Mouse (Mus musculus) stomach, postnatal 0 days (tissue): ENCODE results near the gene Vps13d. TPM values are rescaled to one million over a fixed set of nuclear protein-coding genes. Genes with fewer than 3 reads are reported as not detected.

ENCODE experiments used
- ATAC-seq: fragments of 200-750 bp; cut with Nextera tagmentation; 2 replicates; pipeline ENCODE4 v1.8.0; 2017; ENCODE audit not compliant: low FRiP score, low TSS enrichment
- DNase-seq: peaks from one replicate; pipeline ENCODE4 v3.0.0-alpha.2; 2016; ENCODE audit warnings: low spot score
- H3K27ac ChIP-seq: fragments of 300-500 bp; sonication (generic); replicated peaks from 2 replicates; pipeline ENCODE4 v1.5.1; 2014; ENCODE audit warnings: mild to moderate bottlenecking, control low read depth
- H3K27me3 ChIP-seq: fragments of 300-500 bp; sonication (generic); 2 replicates; pipeline ENCODE4 v1.6.1; 2014; ENCODE audit warnings: low read length; ENCODE audit not compliant: control insufficient read depth, insufficient read depth
- H3K36me3 ChIP-seq: fragments of 300-500 bp; sonication (generic); 2 replicates; pipeline ENCODE4 v1.6.1; 2014; ENCODE audit warnings: low read length, mixed read lengths; ENCODE audit not compliant: control insufficient read depth, insufficient read depth
- H3K4me1 ChIP-seq: fragments of 300-500 bp; sonication (generic); replicated peaks from 2 replicates; pipeline ENCODE4 v1.6.1; 2014; ENCODE audit warnings: antibody characterized with exemption; ENCODE audit not compliant: control insufficient read depth, insufficient read depth
- H3K4me2 ChIP-seq: fragments of 300-500 bp; sonication (generic); replicated peaks from 2 replicates; pipeline ENCODE4 v1.6.1; 2014; ENCODE audit warnings: low read depth, mild to moderate bottlenecking, control low read depth, moderate library complexity
- H3K4me3 ChIP-seq: fragments of 300-500 bp; sonication (generic); 2 replicates; pipeline ENCODE4 v1.5.1; 2014; ENCODE audit warnings: low read depth, low read length, control low read depth
- H3K9ac ChIP-seq: fragments of 300-500 bp; sonication (generic); 2 replicates; pipeline ENCODE4 v1.6.1; 2014; ENCODE audit warnings: mild to moderate bottlenecking, low read length, control low read depth, mixed read lengths
- H3K9me3 ChIP-seq: fragments of 300-500 bp; sonication (generic); 2 replicates; pipeline ENCODE4 v1.6.1; 2016; ENCODE audit warnings: low read length; ENCODE audit not compliant: control insufficient read depth
- CTCF ChIP-seq: IDR thresholded peaks from 2 replicates; pipeline ENCODE4 v1.5.1; 2016; ENCODE audit warnings: antibody characterized with exemption, low read depth, mild to moderate bottlenecking, moderate library complexity
- EP300 ChIP-seq: optimal IDR thresholded peaks from 2 replicates; pipeline ENCODE3; 2016; ENCODE audit warnings: antibody characterized with exemption
- WGBS: fragments of 180-500 bp; shearing (Covaris S2); extraction: QIAGEN DNeasy Blood & Tissue Kit; methylation state at CpG from one replicate; pipeline ENCODE4 v1.1.7; 2014; 5-methylcytosine and 5-hydroxymethylcytosine counted together
- polyA plus RNA-seq: library from polyadenylated mRNA; unstranded; fragments of >200 nt; fragmentation: Nextera tagmentation; extraction: Ambion mirVana; gene quantifications from 2 replicates; pipeline ENCODE4 v1.2.1, GENCODE M21; 2015

The Vps13d gene
- polyA plus RNA-seq, 1 experiment from 2014 or later: 7.2 TPM

DNA sequence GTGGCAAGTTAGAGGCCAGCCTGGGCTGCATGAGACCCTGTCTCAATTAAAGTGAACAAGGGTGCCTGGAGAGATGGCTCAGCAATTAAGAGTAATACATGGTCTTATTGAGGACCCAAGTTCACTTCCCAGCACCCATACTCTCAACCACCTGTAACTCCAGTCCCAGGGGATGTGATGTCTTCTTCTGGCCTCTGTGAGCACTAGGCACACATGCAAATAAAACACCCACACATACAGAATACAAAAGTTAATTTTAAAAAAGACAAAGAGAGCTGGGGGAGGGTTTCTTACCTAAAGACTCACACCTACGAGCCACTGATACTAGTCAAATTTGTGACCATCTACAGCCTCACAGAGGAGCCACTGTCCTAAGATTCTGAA lies 43.7 kb downstream of the Vps13d start:
- H3K4me2 ChIP-seq: no peak overlapping the region
- no peaks in the 10 kb centered on the region for H3K27me3 ChIP-seq
- TF ChIP-seq CTCF (no peak), EP300 (no peak)
- H3K27ac ChIP-seq: no peak overlapping the region
- WGBS: 81% methylated on average over 1 of the region's 1 CpGs
- DNase-seq: no peak
- H3K9me3 ChIP-seq: no peaks in the 10 kb centered on the region
- H3K4me3 ChIP-seq: no peak overlapping the region
- no peak overlapping the region for H3K9ac ChIP-seq
- H3K36me3 ChIP-seq: peaks cover 39% of the 10 kb centered on the region
- ATAC-seq: no peak
- no peaks in the 10 kb centered on the region for H3K4me1 ChIP-seq

DNA sequence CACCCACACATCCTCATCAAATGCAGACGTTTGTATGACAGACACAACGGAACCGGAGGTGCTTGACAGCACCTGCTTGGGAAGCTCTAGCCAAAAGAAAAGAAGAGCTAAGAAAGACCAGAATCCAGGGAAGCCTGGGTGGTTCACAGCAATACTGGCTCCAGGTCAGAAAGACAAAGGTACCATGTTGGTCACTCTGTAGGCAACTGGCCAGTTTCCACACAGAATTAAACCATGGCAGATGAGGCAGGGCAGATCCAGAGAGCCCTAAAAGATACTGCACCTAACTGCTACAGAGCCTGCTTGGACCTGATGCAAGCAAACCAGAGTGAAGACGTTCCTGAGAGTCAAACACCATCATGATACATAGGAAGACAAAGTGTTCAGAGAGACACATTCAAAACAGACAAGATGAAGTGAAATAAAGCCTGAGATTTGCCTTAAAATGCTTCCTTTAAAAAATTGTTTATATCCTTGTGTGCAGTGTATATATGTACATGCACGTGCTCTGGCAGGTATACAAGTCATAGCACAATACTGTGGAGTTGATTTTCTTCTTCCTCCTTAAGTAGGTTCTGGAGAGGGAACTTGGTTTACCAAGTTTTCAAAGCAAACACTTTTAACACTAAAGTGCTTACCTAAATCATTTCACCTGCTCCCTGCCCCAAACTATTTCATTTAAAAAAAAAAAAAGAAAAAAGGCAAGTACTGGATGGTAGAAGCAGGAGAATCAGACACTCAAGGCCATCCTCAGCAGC lies 44.3 kb downstream of the Vps13d start:
- no peaks in the 10 kb centered on the region for H3K9me3 ChIP-seq
- no peak overlapping the region for H3K27ac ChIP-seq
- TF ChIP-seq EP300 (no peak), CTCF (no peak)
- ATAC-seq: no peak
- no peak overlapping the region for H3K4me2 ChIP-seq
- WGBS: 70% methylated on average over 5 of the region's 5 CpGs
- no peak overlapping the region for H3K9ac ChIP-seq
- H3K27me3 ChIP-seq: no peaks in the 10 kb centered on the region
- DNase-seq: no peak
- no peaks in the 10 kb centered on the region for H3K4me1 ChIP-seq
- no peak overlapping the region for H3K4me3 ChIP-seq
- H3K36me3 ChIP-seq: peaks cover 36% of the 10 kb centered on the region

DNA sequence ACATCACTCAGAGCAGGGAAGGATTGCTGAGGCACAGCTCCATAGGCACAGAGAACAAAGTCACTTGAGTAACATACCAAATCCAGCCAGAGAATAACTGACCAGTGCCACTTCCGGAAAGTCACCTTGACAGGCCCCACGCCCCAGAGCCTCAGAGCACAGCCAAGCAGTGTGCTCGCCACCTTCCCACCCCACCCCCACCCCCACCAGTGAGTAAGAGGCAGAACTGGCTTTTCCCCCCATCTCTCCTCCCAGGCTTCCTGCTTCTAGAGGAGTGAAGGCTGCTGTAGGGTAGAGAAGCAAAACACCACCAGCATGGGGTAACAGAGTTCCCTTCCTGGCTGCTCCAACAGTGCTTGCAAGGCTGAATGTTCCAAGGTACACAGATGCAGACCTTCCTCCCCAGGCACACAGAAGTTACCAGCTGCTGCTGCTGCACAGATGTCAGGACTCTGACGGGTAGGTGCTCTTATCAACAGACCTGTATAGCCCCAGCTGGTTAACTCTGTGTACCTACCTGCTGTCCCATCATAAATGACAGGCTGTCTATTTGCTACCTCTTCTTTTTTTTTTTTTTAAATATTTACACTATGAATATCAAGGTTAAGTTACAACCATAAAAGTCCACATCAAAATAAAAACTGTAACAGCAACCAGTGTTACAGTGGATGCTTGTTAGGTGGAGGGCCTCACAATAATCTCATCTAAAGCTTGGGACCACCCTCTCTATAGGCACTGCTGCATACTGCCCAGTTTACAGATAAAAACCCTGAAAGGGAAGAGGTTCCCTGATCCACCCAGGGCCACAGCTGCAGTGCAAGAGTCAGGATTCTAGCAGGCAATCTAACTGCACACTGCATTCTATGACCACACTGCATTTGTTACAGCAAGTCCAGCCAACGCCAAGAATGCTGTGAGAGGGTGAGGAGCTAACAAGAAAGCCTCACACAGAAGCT lies 47.5 kb downstream of the Vps13d start:
- H3K4me1 ChIP-seq: no peaks in the 10 kb centered on the region
- H3K27ac ChIP-seq: no peak overlapping the region
- WGBS: 40% methylated on average over 5 of the region's 5 CpGs
- H3K9me3 ChIP-seq: no peaks in the 10 kb centered on the region
- peak; percentile 81; the same call in 1 of the 2 replicates for ATAC-seq
- no peak for TF ChIP-seq CTCF
- no peak for TF ChIP-seq EP300
- peak; percentile 58 for DNase-seq
- no peak overlapping the region for H3K4me2 ChIP-seq
- no peak overlapping the region for H3K9ac ChIP-seq
- no peaks in the 10 kb centered on the region for H3K27me3 ChIP-seq
- peaks cover 24% of the 10 kb centered on the region; the same call in 1 of the 2 replicates for H3K36me3 ChIP-seq
- no peak overlapping the region for H3K4me3 ChIP-seq

DNA sequence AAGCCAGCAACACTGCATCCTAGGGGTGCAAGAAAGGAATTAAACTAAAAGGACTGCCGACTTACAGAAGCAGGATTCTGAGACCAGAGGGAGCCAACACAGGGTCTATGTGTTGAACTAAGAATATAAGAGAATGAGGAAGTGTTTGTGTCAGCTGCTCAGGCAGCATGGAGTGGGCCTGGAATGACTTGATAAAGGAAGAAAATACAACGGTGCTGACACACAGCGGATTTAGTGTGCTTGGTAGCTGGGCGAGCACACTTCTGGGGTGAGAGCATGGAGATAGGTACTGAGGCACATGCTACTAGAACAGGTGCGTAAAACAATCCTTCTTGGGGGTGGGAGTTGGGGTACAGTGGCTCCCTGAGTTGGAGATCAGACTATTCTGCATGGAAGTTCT lies 51.3 kb downstream of the Vps13d start:
- TF ChIP-seq CTCF: no peak
- TF ChIP-seq EP300: no peak
- ATAC-seq (no peak), DNase-seq (no peak)
- Histone ChIP-seq H3K4me2 (no peak overlapping the region), H3K9me3 (no peaks in the 10 kb centered on the region), H3K27ac (no peak overlapping the region), H3K9ac (no peak overlapping the region), H3K4me3 (no peak overlapping the region), H3K27me3 (no peaks in the 10 kb centered on the region), H3K36me3 (peaks cover 31% of the 10 kb centered on the region), H3K4me1 (no peaks in the 10 kb centered on the region)
- WGBS: 77% methylated on average over 5 of the region's 5 CpGs

DNA sequence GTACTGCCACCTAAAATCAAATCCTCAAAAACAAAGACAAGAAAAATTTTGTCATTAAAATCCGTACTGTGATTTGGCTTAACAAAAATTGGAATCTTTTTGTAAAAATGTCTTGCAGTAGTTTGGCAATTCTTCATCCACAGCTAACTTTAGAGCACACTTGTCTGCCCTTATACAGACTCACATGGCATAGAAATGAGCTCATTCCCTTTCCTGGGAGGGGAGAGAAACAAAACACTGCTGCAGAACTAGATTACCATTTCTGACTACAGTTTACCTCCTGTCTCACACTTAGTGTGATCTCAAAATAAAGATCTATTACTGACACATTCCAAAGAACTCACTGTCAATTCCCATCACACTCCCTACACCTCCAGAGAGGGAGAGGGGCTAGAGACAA lies 58.1 kb downstream of the Vps13d start:
- H3K9me3 ChIP-seq: no peaks in the 10 kb centered on the region
- H3K27me3 ChIP-seq: no peaks in the 10 kb centered on the region
- no peak overlapping the region for H3K4me3 ChIP-seq
- 0 out of 2 replicates have a peak overlapping the region, but pooled peaks have one; percentile 45 for H3K27ac ChIP-seq
- no peak overlapping the region for H3K9ac ChIP-seq
- DNase-seq (no peak), ATAC-seq (no peak)
- TF ChIP-seq EP300 (no peak), CTCF (no peak)
- 68% methylated on average over 1 of the region's 1 CpGs for WGBS
- no peak overlapping the region for H3K4me2 ChIP-seq
- peaks cover 23% of the 10 kb centered on the region for H3K36me3 ChIP-seq
- no peaks in the 10 kb centered on the region for H3K4me1 ChIP-seq
